Mouse (Mus musculus) E14TG2a.4 (cell line): ENCODE data around the gene Ltbp2.
A peak's percentile ranks its signal among the peaks of the same experiment; 100 is the strongest.

Experiments used
- H3K27me3 ChIP-seq: 2 replicates; pipeline ENCODE4 v1.6.1; 2014; ENCODE audit warnings: low read length, control low read depth; ENCODE audit not compliant: insufficient read depth
- H3K36me3 ChIP-seq: 2 replicates; pipeline ENCODE4 v1.6.1; 2014; ENCODE audit warnings: low read length, control low read depth; ENCODE audit not compliant: insufficient read depth
- H3K4me1 ChIP-seq: replicated peaks from 2 replicates; pipeline ENCODE4 v1.6.1; 2014; ENCODE audit warnings: low read depth, low read length, control low read depth
- H3K4me3 ChIP-seq: replicated peaks from 2 replicates; pipeline ENCODE4 v1.5.1; 2014; ENCODE audit warnings: mild to moderate bottlenecking, low read length
- H3K9me3 ChIP-seq: 2 replicates; pipeline ENCODE4 v1.6.1; 2014; ENCODE audit warnings: low read length, control low read depth
- CTCF ChIP-seq: conservative IDR thresholded peaks from 2 replicates; pipeline ENCODE4 v1.5.1; 2014; ENCODE audit warnings: low read length
- NANOG ChIP-seq: IDR thresholded peaks from 2 replicates; pipeline ENCODE4 v1.6.1; 2014; ENCODE audit warnings: borderline replicate concordance, low read length, mixed read lengths
- POU5F1 ChIP-seq: IDR thresholded peaks from 2 replicates; pipeline ENCODE4 v1.6.1; 2014; ENCODE audit warnings: low read length, borderline replicate concordance

The Ltbp2 gene

GRCm38 (mm10) chr12:84864801-84865200, 11.5 kb downstream of the Ltbp2 start:
- Histone ChIP-seq H3K27me3 (peaks cover 21% of the 10 kb centered on the region), H3K4me1 (peaks cover 21% of the 10 kb centered on the region), H3K4me3 (no peak overlapping the region), H3K9me3 (no peaks in the 10 kb centered on the region), H3K36me3 (no peaks in the 10 kb centered on the region)
- TF ChIP-seq NANOG (no peak), POU5F1 (no peak), CTCF (no peak)

GRCm38 (mm10) chr12:84863196-84863595, 13.1 kb downstream of the Ltbp2 start:
- TF ChIP-seq POU5F1 (no peak), NANOG (no peak), CTCF (no peak)
- H3K36me3 ChIP-seq: no peaks in the 10 kb centered on the region
- peaks cover 33% of the 10 kb centered on the region for H3K4me1 ChIP-seq
- H3K27me3 ChIP-seq: peaks cover 18% of the 10 kb centered on the region
- no peaks in the 10 kb centered on the region for H3K9me3 ChIP-seq
- H3K4me3 ChIP-seq: no peak overlapping the region

GRCm38 (mm10) chr12:84862136-84862910, 14.0 kb downstream of the Ltbp2 start:
- Histone ChIP-seq H3K27me3 (peaks cover 14% of the 10 kb centered on the region), H3K4me1 (peaks cover 41% of the 10 kb centered on the region), H3K4me3 (peak overlapping the region; percentile 24), H3K36me3 (no peaks in the 10 kb centered on the region), H3K9me3 (no peaks in the 10 kb centered on the region)
- no peak for TF ChIP-seq NANOG
- no peak for TF ChIP-seq CTCF
- TF ChIP-seq POU5F1: no peak

GRCm38 (mm10) chr12:84858149-84859113, 17.9 kb downstream of the Ltbp2 start:
- Histone ChIP-seq H3K36me3 (no peaks in the 10 kb centered on the region), H3K4me3 (peak overlapping the region; percentile 59), H3K9me3 (no peaks in the 10 kb centered on the region), H3K4me1 (peaks cover 42% of the 10 kb centered on the region), H3K27me3 (peaks cover 4% of the 10 kb centered on the region; the same call in 1 of the 2 replicates)
- TF ChIP-seq CTCF (no peak), POU5F1 (no peak), NANOG (no peak)

GRCm38 (mm10) chr12:84857706-84858105, 18.6 kb downstream of the Ltbp2 start:
- TF ChIP-seq NANOG (no peak), CTCF (peak; percentile 67)
- Histone ChIP-seq H3K27me3 (peaks cover 4% of the 10 kb centered on the region; the same call in 1 of the 2 replicates), H3K9me3 (no peaks in the 10 kb centered on the region), H3K4me3 (peak overlapping the region; percentile 59), H3K4me1 (peaks cover 42% of the 10 kb centered on the region), H3K36me3 (no peaks in the 10 kb centered on the region)

- peaks cover 32% of the 10 kb centered on the region for H3K4me1 ChIP-seq
- TF ChIP-seq POU5F1 (no peak), NANOG (no peak), CTCF (no peak)
- H3K9me3 ChIP-seq: no peaks in the 10 kb centered on the region
- no peaks in the 10 kb centered on the region for H3K36me3 ChIP-seq
- no peak overlapping the region for H3K4me3 ChIP-seq
- H3K27me3 ChIP-seq: peaks cover 4% of the 10 kb centered on the region; the same call in 1 of the 2 replicates
These were observed 19.8 kb downstream of the Ltbp2 start for GRCm38 (mm10) chr12:84856532-84856931.

- Histone ChIP-seq H3K4me3 (no peak overlapping the region), H3K4me1 (peaks cover 21% of the 10 kb centered on the region), H3K27me3 (peaks cover under 1% of the 10 kb centered on the region; the same call in 1 of the 2 replicates), H3K9me3 (no peaks in the 10 kb centered on the region), H3K36me3 (no peaks in the 10 kb centered on the region)
- TF ChIP-seq CTCF: no peak
- no peak for TF ChIP-seq POU5F1
- no peak for TF ChIP-seq NANOG
These were observed 21.2 kb downstream of the Ltbp2 start for GRCm38 (mm10) chr12:84855084-84855625.
